Mouse (Mus musculus): ENCODE data around the gene Pet100. TPM values are rescaled to one million over a fixed set of nuclear protein-coding genes. Genes with fewer than 3 reads are reported as not detected.

Pet100 gene
- polyA plus RNA-seq, 1 experiment from 2014 or later = 91.2 TPM

DNA sequence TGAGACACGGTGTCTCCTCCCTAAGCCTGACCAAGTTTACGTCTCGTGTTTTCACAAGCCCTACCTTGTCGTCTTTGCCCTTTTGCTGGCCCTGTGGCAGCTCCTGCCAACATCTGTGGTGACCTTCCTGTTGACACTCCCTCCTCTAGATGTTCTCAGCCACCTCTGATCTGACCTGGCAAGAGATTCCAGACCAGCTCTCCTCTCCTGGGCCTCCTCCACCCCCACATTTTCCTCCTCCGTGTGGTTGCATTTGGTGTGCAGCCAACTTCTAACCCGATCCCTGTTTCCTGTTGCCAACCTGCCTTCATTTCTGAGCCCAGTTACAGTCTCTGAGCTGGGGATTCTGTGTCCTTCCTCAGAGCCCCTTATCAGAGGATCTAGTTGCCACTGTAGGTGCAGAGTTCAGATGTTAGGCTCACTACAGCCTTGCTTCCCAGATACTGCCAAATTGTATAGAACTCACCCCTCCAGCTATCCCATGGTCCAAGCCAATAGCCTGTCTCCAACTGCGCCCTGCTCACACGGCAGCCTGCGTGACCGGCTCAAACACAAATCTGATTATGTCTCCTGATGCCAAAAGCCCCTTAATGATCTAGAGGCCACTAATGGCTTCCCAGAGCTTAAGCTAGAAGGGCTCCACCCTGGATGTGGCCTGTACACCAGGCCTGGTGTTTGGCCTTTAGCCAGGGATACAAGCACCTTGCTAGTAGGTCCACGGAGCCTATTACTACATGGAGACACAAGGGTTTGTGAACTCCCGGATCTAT is 12.1 kb upstream of the Pet100 start:
- Histone ChIP-seq H3K4me3 (ENCODE audit: low read depth, low read length) (no peak overlapping the region), H3K4me2 (ENCODE audit: low read depth, low read length) (no peak overlapping the region), H3K27ac (ENCODE audit: low read depth) (peak overlapping the region; percentile 34), H3K9ac (replicated peaks) (no peak overlapping the region), H3K4me1 (ENCODE audit: insufficient read depth) (no peaks in the 10 kb centered on the region), H3K9me3 (ENCODE audit: low read length) (no peaks in the 10 kb centered on the region), H3K36me3 (replicated peaks; ENCODE audit: insufficient read depth, low read length) (peaks cover 53% of the 10 kb centered on the region), H3K27me3 (ENCODE audit: insufficient read depth, low read length) (no peaks in the 10 kb centered on the region)
- no peak for TF ChIP-seq EP300 (IDR thresholded peaks at IDR 0.05; ENCODE audit: low read depth)
- TF ChIP-seq CTCF (IDR thresholded peaks at IDR 0.05; ENCODE audit: low read depth) = no peak
- 79% methylated on average over 12 of the region's 12 CpGs for WGBS (ENCODE audit: insufficient replicate concordance)
- DNase-seq = no peak
- peak; percentile 11; the same call in 1 of the 2 replicates for ATAC-seq

DNA sequence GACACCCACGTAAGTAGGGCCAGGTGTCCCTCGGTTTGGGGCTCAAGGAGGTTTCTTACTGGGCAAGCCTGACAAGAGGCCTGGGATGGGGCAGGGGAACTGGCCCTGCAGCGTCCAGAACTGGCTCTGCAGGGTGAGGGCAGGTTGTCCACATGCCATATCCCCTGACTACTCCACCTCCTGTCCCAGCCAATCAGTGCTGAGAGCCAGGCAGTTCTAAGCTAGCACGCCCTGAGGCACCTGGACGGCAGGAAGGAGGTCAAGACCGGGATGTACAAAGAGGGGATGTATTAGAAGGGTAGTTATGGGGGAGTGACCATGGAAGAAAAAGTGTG is 11.6 kb upstream of the Pet100 start:
- TF ChIP-seq EP300 (IDR thresholded peaks at IDR 0.05; ENCODE audit: low read depth) (no peak), CTCF (IDR thresholded peaks at IDR 0.05; ENCODE audit: low read depth) (no peak)
- Histone ChIP-seq H3K27ac (ENCODE audit: low read depth) (no peak overlapping the region; the same call in 1 of the 2 replicates), H3K4me1 (ENCODE audit: insufficient read depth) (no peaks in the 10 kb centered on the region), H3K4me2 (ENCODE audit: low read depth, low read length) (no peak overlapping the region), H3K27me3 (ENCODE audit: insufficient read depth, low read length) (no peaks in the 10 kb centered on the region), H3K36me3 (replicated peaks; ENCODE audit: insufficient read depth, low read length) (peaks cover 59% of the 10 kb centered on the region), H3K4me3 (ENCODE audit: low read depth, low read length) (no peak overlapping the region), H3K9ac (replicated peaks) (no peak overlapping the region), H3K9me3 (ENCODE audit: low read length) (no peaks in the 10 kb centered on the region)
- ATAC-seq = peak; percentile 57
- DNase-seq = no peak
- WGBS (ENCODE audit: insufficient replicate concordance) = 85% methylated on average over 6 of the region's 6 CpGs

DNA sequence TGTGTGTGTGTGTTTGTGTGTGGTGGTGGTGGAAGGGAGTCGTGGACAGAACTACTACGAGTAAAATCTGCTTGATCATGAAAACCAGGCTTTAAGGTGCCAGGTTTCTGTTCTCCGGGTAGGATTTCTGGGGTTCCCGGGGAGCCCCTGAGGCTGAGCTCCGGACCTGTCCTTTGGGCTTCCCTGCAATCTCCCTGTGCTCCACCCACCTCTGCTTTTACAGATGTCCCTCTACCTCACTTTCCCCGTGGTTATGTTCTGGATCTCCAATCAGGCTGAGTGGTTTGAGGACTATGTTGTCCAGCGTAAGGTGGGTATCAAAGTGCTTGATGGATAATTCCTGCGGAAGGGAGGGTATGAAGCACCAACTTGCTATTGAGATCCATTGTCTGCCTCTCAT is 771 bp downstream of the Pet100 start:
- Histone ChIP-seq H3K27ac (ENCODE audit: low read depth) (no peak overlapping the region), H3K36me3 (replicated peaks; ENCODE audit: insufficient read depth, low read length) (peaks cover 16% of the 10 kb centered on the region), H3K27me3 (ENCODE audit: insufficient read depth, low read length) (no peaks in the 10 kb centered on the region), H3K4me2 (ENCODE audit: low read depth, low read length) (peak overlapping the region; percentile 74), H3K9me3 (ENCODE audit: low read length) (no peaks in the 10 kb centered on the region), H3K4me3 (ENCODE audit: low read depth, low read length) (peak overlapping the region; percentile 75), H3K4me1 (ENCODE audit: insufficient read depth) (peaks cover 19% of the 10 kb centered on the region), H3K9ac (replicated peaks) (peak overlapping the region; percentile 68; the same call in 1 of the 2 replicates)
- no peak for DNase-seq
- TF ChIP-seq CTCF (IDR thresholded peaks at IDR 0.05; ENCODE audit: low read depth) = no peak
- ATAC-seq = no peak
- 62% methylated on average over 8 of the region's 8 CpGs for WGBS (ENCODE audit: insufficient replicate concordance)

DNA sequence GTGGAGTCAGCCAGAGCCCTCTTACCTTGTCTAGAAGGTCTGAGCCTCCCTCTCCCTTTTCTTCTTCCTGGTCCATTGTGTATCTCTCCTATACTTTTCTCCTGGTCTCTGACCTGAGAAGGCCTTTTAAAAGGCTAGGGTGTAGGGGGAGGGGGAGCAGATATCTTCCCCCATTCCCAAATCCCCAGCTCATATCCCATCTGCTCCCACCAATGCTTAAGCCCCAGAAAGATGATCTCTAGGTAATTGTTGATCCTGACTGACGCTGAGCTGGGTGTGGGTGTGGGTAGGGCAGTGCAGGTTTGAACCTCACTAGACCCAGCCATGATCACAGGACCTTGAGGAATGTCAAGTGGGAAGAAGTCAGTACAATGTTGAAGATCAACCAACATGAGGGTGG is 4.1 kb downstream of the Pet100 start, which contains the start of gene Pcp2:
TSS of gene Pcp2 (minus strand) at position 101 of the 400 bp plus-strand sequence.
- no peak for TF ChIP-seq EP300 (IDR thresholded peaks at IDR 0.05; ENCODE audit: low read depth)
- TF ChIP-seq CTCF (IDR thresholded peaks at IDR 0.05; ENCODE audit: low read depth) = no peak
- H3K27ac ChIP-seq (ENCODE audit: low read depth) = no peak within 1 kb of the TSS
- no peak within 1 kb of the TSS for H3K4me3 ChIP-seq (ENCODE audit: low read depth, low read length)
- no peak within 1 kb of the TSS for H3K4me2 ChIP-seq (ENCODE audit: low read depth, low read length)
- H3K36me3 ChIP-seq (replicated peaks; ENCODE audit: insufficient read depth, low read length) = peaks cover 4% of the 10 kb centered on the region; the same call in 1 of the 2 replicates
- DNase-seq = no peak
- no peak within 1 kb of the TSS for H3K9ac ChIP-seq (replicated peaks)
- no peak for ATAC-seq
- WGBS (ENCODE audit: insufficient replicate concordance) = 72% methylated on average over 1 of the region's 1 CpGs
- H3K27me3 ChIP-seq (ENCODE audit: insufficient read depth, low read length) = no peaks in the 10 kb centered on the region
- peaks cover 9% of the 10 kb centered on the region for H3K4me1 ChIP-seq (ENCODE audit: insufficient read depth)
- no peaks in the 10 kb centered on the region for H3K9me3 ChIP-seq (ENCODE audit: low read length)

DNA sequence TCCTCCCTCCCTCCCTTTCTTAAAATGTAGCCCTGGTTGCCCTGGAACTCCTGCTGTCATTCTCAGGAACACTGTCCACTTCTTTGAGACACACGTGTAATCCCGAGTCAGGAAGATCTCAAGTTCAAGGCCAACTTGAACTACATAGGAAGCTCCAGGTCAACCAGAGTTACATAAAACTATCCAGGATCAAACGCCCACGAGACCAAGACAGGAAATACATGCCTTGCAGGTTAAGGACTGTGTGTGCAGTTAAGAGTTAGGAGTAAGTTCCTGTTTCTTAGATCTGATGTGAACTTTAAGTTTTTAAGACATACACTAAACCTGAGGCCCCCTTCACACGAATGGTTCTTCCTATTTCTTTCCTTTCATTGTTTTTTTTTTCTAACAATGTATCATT is 5.6 kb downstream of the Pet100 start:
- Histone ChIP-seq H3K4me3 (ENCODE audit: low read depth, low read length) (no peak overlapping the region), H3K27me3 (ENCODE audit: insufficient read depth, low read length) (no peaks in the 10 kb centered on the region), H3K4me2 (ENCODE audit: low read depth, low read length) (no peak overlapping the region), H3K9me3 (ENCODE audit: low read length) (no peaks in the 10 kb centered on the region), H3K4me1 (ENCODE audit: insufficient read depth) (peaks cover 17% of the 10 kb centered on the region), H3K27ac (ENCODE audit: low read depth) (no peak overlapping the region), H3K9ac (replicated peaks) (no peak overlapping the region), H3K36me3 (replicated peaks; ENCODE audit: insufficient read depth, low read length) (peaks cover 4% of the 10 kb centered on the region; the same call in 1 of the 2 replicates)
- DNase-seq = no peak
- no peak for TF ChIP-seq EP300 (IDR thresholded peaks at IDR 0.05; ENCODE audit: low read depth)
- no peak for TF ChIP-seq CTCF (IDR thresholded peaks at IDR 0.05; ENCODE audit: low read depth)
- 22% methylated on average over 5 of the region's 5 CpGs for WGBS (ENCODE audit: insufficient replicate concordance)
- no peak for ATAC-seq

DNA sequence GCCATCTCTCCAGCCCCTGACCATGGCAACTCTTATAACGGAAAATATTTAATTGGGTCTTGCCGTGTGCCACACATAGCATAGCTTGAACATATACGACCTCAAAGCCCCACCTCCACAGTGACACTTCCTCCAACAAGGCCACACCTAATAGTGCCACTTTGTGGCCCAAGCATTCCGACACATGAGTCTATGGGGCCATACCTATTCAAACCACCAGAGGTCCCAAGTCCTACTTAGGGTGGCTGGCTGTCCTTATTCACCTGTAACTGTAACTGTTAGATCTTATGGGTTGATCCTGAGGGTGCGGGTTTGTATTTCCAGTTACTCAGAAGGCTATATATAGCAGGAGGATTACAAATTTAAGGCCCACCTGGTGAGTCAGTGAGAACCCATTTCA is 6.7 kb downstream of the Pet100 start:
- Histone ChIP-seq H3K27me3 (ENCODE audit: insufficient read depth, low read length) (no peaks in the 10 kb centered on the region), H3K4me1 (ENCODE audit: insufficient read depth) (peaks cover 17% of the 10 kb centered on the region), H3K4me2 (ENCODE audit: low read depth, low read length) (no peak overlapping the region), H3K9me3 (ENCODE audit: low read length) (no peaks in the 10 kb centered on the region), H3K36me3 (replicated peaks; ENCODE audit: insufficient read depth, low read length) (peaks cover 9% of the 10 kb centered on the region; the same call in 1 of the 2 replicates), H3K9ac (replicated peaks) (no peak overlapping the region), H3K4me3 (ENCODE audit: low read depth, low read length) (no peak overlapping the region), H3K27ac (ENCODE audit: low read depth) (no peak overlapping the region)
- ATAC-seq = peak; percentile 37
- WGBS (ENCODE audit: insufficient replicate concordance) = 43% methylated on average over 5 of the region's 5 CpGs
- peak; percentile 52 for DNase-seq
- TF ChIP-seq CTCF (IDR thresholded peaks at IDR 0.05; ENCODE audit: low read depth) (peak; percentile 72), EP300 (IDR thresholded peaks at IDR 0.05; ENCODE audit: low read depth) (no peak)

Data from liver, postnatal 0 days (tissue).